Mouse (Mus musculus) neural tube, embryonic 14.5 days (tissue): ENCODE data around the gene Ank3. TPM values are rescaled to one million over a fixed set of nuclear protein-coding genes. Genes with fewer than 3 reads are reported as not detected.

Experiments
- ATAC-seq: fragments of 200-750 bp; cut with Nextera tagmentation; 2 replicates; pipeline ENCODE4 v1.8.0; 2017; ENCODE audit warnings: low read depth, mild to moderate bottlenecking, moderate TSS enrichment, moderate library complexity
- H3K27ac ChIP-seq: fragments of 300-500 bp; sonication (generic); 2 replicates; pipeline ENCODE4 v1.5.1; 2014; ENCODE audit warnings: low read depth, mild to moderate bottlenecking, control low read depth, low read length, moderate library complexity, mixed read lengths
- H3K27me3 ChIP-seq: fragments of 300-500 bp; sonication (generic); 2 replicates; pipeline ENCODE4 v1.6.1; 2014; ENCODE audit warnings: low read length; ENCODE audit not compliant: control insufficient read depth, insufficient read depth
- H3K36me3 ChIP-seq: fragments of 300-500 bp; sonication (generic); 2 replicates; pipeline ENCODE4 v1.6.1; 2014; ENCODE audit warnings: low read length, mixed read lengths; ENCODE audit not compliant: control insufficient read depth, insufficient read depth
- H3K4me1 ChIP-seq: fragments of 300-500 bp; sonication (generic); 2 replicates; pipeline ENCODE4 v1.6.1; 2014; ENCODE audit warnings: low read length; ENCODE audit not compliant: control insufficient read depth, insufficient read depth
- H3K4me2 ChIP-seq: fragments of 300-500 bp; sonication (generic); 2 replicates; pipeline ENCODE4 v1.6.1; 2014; ENCODE audit warnings: mild to moderate bottlenecking, low read depth, low read length, control low read depth
- H3K4me3 ChIP-seq: fragments of 300-500 bp; sonication (generic); 2 replicates; pipeline ENCODE4 v1.5.1; 2014; ENCODE audit warnings: low read depth, low read length, control low read depth, mixed read lengths
- H3K9ac ChIP-seq: fragments of 300-500 bp; sonication (generic); replicated peaks from 2 replicates; pipeline ENCODE4 v1.6.1; 2014; ENCODE audit warnings: low read depth, mild to moderate bottlenecking, control low read depth, low read length, mixed read lengths
- H3K9me3 ChIP-seq: fragments of 300-500 bp; sonication (generic); 2 replicates; pipeline ENCODE4 v1.6.1; 2016; ENCODE audit warnings: low read length; ENCODE audit not compliant: control insufficient read depth
- WGBS: fragments of 180-500 bp; shearing (Covaris S2); extraction: QIAGEN DNeasy Blood & Tissue Kit; methylation state at CpG from one replicate; pipeline ENCODE4 v1.1.7; 2014; 5-methylcytosine and 5-hydroxymethylcytosine counted together
- polyA plus RNA-seq: library from polyadenylated mRNA; unstranded; fragments of >200 nt; fragmentation: Nextera tagmentation; extraction: Ambion mirVana; gene quantifications from 2 replicates; pipeline ENCODE4 v1.2.1, GENCODE M21; 2014

Gene Ank3
- polyA plus RNA-seq, 1 experiment from 2014 or later = 198 TPM

DNA sequence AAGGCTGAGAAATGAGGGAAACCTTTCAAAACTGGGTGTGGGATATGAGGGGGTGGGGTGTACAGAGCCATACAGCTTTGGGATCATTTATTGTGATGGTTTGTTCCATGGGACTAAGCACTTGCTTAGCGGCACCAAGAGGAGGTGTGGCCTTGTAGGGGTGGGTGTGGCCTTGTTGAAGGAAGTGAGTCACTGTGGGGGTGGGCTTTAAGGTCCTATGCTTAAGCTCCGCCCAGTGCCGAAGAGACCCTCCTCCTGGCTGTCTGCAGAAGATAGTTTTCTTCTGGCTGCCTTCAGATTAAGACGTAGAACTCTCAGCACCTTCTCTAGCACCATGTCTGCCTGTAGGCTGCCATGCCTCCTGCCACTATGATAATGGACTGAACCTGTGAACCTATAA, 9.1 kb upstream of the Ank3 start:
- Histone ChIP-seq H3K36me3 (no peaks in the 10 kb centered on the region), H3K4me3 (no peak overlapping the region), H3K4me2 (no peak overlapping the region), H3K27me3 (no peaks in the 10 kb centered on the region), H3K4me1 (no peaks in the 10 kb centered on the region), H3K9ac (no peak overlapping the region), H3K9me3 (no peaks in the 10 kb centered on the region), H3K27ac (no peak overlapping the region)
- ATAC-seq = no peak
- 87% methylated on average over 4 of the region's 4 CpGs for WGBS

DNA sequence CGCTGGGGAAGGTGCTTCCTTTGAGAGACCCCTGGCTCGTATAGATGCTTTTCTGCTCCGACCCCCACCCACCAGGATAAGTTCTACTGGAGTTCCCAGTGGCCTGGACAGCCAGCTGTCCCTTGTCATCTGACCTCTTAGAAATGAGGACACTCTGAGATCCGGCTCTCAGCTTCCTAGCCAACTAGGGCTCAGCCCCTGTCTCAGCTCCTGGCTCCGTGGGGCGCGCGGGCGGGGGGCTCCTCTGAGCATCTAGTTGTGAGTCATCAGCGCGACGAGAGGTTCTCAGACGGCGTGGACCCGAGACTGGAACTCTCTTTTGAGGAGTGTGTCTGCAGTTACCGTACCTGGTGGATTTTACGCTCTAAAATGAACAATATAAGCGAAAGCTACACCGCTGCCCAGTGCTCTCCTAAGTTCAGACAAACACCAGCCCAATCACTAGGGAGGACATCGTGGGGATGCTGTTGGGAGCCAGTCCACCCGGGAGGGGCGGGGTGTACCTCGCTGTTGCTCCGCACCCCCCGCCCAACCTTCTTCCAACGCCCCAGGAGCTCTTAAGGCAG, 293 bp upstream of the Ank3 start:
- peak overlapping the region; percentile 46 for H3K9ac ChIP-seq
- H3K4me3 ChIP-seq = peak overlapping the region; percentile 61
- WGBS = 2% methylated on average over 26 of the region's 26 CpGs
- peaks cover 20% of the 10 kb centered on the region for H3K27me3 ChIP-seq
- peak; percentile 52; the same call in 1 of the 2 replicates for ATAC-seq
- H3K9me3 ChIP-seq = no peaks in the 10 kb centered on the region
- no peaks in the 10 kb centered on the region for H3K36me3 ChIP-seq
- H3K27ac ChIP-seq = no peak overlapping the region
- peak overlapping the region; percentile 100 for H3K4me2 ChIP-seq
- peaks cover 25% of the 10 kb centered on the region for H3K4me1 ChIP-seq

DNA sequence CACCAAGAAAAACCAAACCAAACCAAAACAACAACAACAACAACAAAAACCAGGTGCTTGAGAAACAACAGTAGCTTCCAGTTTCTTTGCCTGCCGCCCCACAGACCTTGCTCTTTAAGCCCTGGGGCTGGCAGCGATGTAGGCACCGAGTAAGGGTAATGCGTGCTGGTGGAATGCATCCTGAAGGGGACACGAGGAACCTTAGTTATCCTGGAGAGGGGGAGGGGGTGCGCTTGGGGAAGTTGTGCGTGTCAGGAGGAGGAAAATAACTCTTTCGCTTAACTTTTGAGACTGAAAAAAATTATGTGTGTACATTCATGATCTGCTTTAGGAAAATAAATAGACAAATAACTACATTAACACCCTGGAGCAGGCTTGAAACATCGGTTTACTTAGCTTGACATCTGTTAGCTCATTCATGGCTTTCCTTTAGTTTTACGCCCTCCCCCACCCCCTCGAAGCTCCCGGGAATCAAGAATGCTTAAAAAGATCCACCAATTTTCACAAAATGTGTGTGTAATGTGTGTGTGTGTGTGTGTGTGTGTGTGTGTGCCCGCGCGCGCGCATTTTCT, 1.3 kb downstream of the Ank3 start:
- no peak for ATAC-seq
- H3K4me3 ChIP-seq = peak overlapping the region; percentile 61
- peaks cover 20% of the 10 kb centered on the region for H3K27me3 ChIP-seq
- WGBS = 5% methylated on average over 17 of the region's 17 CpGs
- H3K27ac ChIP-seq = no peak overlapping the region
- H3K36me3 ChIP-seq = no peaks in the 10 kb centered on the region
- H3K4me1 ChIP-seq = peaks cover 25% of the 10 kb centered on the region
- no peaks in the 10 kb centered on the region for H3K9me3 ChIP-seq
- H3K4me2 ChIP-seq = peak overlapping the region; percentile 100
- no peak overlapping the region for H3K9ac ChIP-seq

DNA sequence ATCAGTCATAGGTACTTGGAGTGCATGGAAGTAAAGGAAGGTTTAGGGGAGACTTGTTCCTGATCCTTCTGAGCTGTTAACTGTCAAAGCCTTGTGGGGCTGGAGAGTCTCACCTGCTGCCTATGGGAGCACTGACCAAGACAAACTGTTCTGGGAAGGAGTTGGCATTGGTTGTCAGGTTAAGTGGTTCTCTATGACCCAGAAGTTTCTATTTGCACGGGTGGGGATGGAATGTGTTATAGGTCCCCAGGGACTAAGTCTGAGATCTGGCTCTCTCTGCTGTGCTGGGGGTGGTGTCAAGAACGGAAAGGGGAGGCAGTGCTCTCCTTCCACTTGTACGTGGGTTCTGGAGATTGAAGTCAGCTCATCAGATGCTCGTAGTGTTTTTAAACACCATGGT, 6.9 kb downstream of the Ank3 start:
- WGBS = 69% methylated on average over 4 of the region's 4 CpGs
- ATAC-seq = no peak
- Histone ChIP-seq H3K27me3 (peaks cover 3% of the 10 kb centered on the region; the same call in 1 of the 2 replicates), H3K27ac (no peak overlapping the region), H3K9me3 (no peaks in the 10 kb centered on the region), H3K9ac (no peak overlapping the region), H3K4me1 (peaks cover 2% of the 10 kb centered on the region; the same call in 1 of the 2 replicates), H3K36me3 (no peaks in the 10 kb centered on the region), H3K4me3 (no peak overlapping the region), H3K4me2 (no peak overlapping the region)

DNA sequence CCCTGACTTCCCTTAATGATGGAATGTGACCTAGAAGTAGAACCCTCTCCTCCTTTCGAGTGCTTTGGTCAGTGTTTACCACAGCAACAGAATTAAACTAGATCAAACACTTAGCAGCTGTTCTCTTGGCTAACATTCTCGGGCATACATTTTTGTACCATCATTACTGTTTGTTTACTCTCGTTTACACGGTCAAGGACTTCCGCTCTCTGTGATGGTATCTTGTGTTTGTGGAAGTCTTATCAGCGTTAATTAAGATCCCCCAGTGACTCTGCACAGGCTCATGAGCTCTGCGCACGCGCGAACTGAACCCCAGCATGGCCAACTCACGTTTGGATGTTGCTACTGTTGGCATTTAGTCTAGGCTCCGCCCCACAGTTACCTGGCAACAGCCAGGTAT, 16.3 kb downstream of the Ank3 start:
- H3K9me3 ChIP-seq = no peaks in the 10 kb centered on the region
- ATAC-seq = no peak
- H3K4me3 ChIP-seq = no peak overlapping the region
- H3K36me3 ChIP-seq = no peaks in the 10 kb centered on the region
- 75% methylated on average over 12 of the region's 12 CpGs for WGBS
- H3K27me3 ChIP-seq = no peaks in the 10 kb centered on the region
- no peak overlapping the region for H3K9ac ChIP-seq
- H3K27ac ChIP-seq = no peak overlapping the region
- H3K4me1 ChIP-seq = no peaks in the 10 kb centered on the region
- H3K4me2 ChIP-seq = no peak overlapping the region

DNA sequence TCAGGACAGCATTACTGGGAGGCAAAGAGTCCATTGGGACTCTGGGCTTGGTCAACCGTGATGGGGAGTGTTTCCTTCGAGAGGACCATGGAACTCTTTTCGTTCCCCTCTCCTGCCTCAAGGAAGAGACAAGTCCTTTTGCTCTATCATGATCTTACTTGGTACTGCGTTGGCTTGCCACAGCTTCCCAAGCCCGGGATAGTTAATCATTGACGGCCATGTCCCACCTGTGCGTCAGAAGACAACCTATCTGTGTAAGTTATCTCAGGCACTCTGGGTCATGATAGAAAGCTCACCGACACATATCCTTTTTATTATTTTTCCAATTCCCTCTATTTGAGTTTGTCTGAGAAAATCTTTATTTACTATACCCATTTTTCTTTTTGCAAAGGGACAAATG, 20.1 kb downstream of the Ank3 start:
- H3K4me2 ChIP-seq = no peak overlapping the region
- WGBS = 87% methylated on average over 8 of the region's 8 CpGs
- H3K27me3 ChIP-seq = no peaks in the 10 kb centered on the region
- H3K4me3 ChIP-seq = no peak overlapping the region
- no peak overlapping the region for H3K9ac ChIP-seq
- H3K9me3 ChIP-seq = no peaks in the 10 kb centered on the region
- no peak overlapping the region for H3K27ac ChIP-seq
- no peaks in the 10 kb centered on the region for H3K4me1 ChIP-seq
- no peaks in the 10 kb centered on the region for H3K36me3 ChIP-seq
- no peak for ATAC-seq

GRCm38 (mm10) chr10:69420306-69420705, 21.7 kb downstream of the Ank3 start:
- H3K4me2 ChIP-seq = no peak overlapping the region
- H3K36me3 ChIP-seq = no peaks in the 10 kb centered on the region
- no peak overlapping the region for H3K27ac ChIP-seq
- no peaks in the 10 kb centered on the region for H3K4me1 ChIP-seq
- H3K9me3 ChIP-seq = no peaks in the 10 kb centered on the region
- no peak overlapping the region for H3K4me3 ChIP-seq
- no peak overlapping the region for H3K9ac ChIP-seq
- WGBS = 84% methylated on average over 6 of the region's 6 CpGs
- ATAC-seq = no peak
- no peaks in the 10 kb centered on the region for H3K27me3 ChIP-seq

- H3K27me3 ChIP-seq = no peaks in the 10 kb centered on the region
- ATAC-seq = no peak
- H3K9me3 ChIP-seq = no peaks in the 10 kb centered on the region
- no peak overlapping the region for H3K4me3 ChIP-seq
- WGBS = 95% methylated on average over 3 of the region's 3 CpGs
- H3K27ac ChIP-seq = no peak overlapping the region
- no peaks in the 10 kb centered on the region for H3K36me3 ChIP-seq
- no peak overlapping the region for H3K9ac ChIP-seq
- H3K4me1 ChIP-seq = no peaks in the 10 kb centered on the region
- no peak overlapping the region for H3K4me2 ChIP-seq
Observed at GRCm38 (mm10) chr10:69424051-69424450, 25.5 kb downstream of the Ank3 start.

GRCm38 (mm10) chr10:69430138-69430537, 31.6 kb downstream of the Ank3 start:
- Histone ChIP-seq H3K27ac (no peak overlapping the region), H3K4me1 (no peaks in the 10 kb centered on the region), H3K9me3 (no peaks in the 10 kb centered on the region), H3K36me3 (no peaks in the 10 kb centered on the region), H3K9ac (no peak overlapping the region), H3K4me3 (no peak overlapping the region), H3K4me2 (no peak overlapping the region), H3K27me3 (no peaks in the 10 kb centered on the region)
- 94% methylated on average over 4 of the region's 4 CpGs for WGBS
- no peak for ATAC-seq
